Mouse (Mus musculus): ENCODE results near the gene Usp6nl. TPM values are rescaled to one million over a fixed set of nuclear protein-coding genes. Genes with fewer than 3 reads are reported as not detected.

The Usp6nl gene
- polyA plus RNA-seq, 1 experiment from 2014 or later = 9.1 TPM

DNA sequence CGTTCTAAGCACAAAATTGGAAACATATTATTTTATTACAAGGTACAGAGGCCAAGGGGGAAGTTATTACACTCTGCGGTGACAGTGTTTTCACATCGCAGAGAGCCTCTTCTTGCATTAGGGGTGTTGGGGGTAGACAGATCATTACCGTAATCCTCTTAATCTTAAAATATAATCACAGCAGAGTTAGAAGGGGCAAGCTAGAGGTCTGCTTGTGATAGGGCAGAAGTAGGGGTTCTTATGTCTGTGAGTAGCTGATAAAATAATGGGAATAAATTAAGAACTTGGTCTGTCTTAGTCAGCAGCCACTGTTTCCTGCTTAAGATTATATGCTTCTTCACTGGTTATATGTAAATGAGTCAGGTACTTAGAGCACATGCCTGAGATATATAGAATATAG is 30.6 kb downstream of the Usp6nl start:
- WGBS = 51% methylated on average over 4 of the region's 4 CpGs
- Histone ChIP-seq H3K36me3 (no peaks in the 10 kb centered on the region), H3K4me2 (peak overlapping the region; percentile 45), H3K9me3 (no peaks in the 10 kb centered on the region), H3K27me3 (replicated peaks) (no peaks in the 10 kb centered on the region), H3K4me3 (replicated peaks) (no peak overlapping the region), H3K4me1 (peaks cover 14% of the 10 kb centered on the region), H3K27ac (no peak overlapping the region), H3K9ac (no peak overlapping the region)
- no peak for ATAC-seq (ENCODE audit: insufficient read depth, low FRiP score, low read depth)

DNA sequence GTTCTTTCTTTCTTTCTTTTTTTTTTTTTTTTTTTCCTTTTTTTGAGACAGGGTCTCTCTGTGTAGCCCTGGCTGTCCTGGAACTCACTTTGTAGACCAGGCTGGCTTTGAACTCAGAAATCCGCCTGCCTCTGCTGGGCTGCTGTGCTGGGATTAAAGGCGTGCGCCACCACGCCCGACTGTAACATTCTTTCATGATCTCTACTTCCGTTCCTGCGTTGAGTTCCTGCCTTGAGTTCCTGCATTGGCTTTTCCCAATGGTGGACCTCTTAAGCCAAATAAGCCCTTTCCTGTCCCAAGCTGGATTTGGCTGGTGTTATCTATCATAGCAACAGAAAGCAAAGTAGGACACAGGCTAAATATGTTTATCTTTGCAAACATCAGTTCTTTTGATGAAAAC is 34.8 kb downstream of the Usp6nl start:
- Histone ChIP-seq H3K4me3 (replicated peaks) (no peak overlapping the region), H3K9me3 (no peaks in the 10 kb centered on the region), H3K4me2 (no peak overlapping the region), H3K27me3 (replicated peaks) (no peaks in the 10 kb centered on the region), H3K9ac (no peak overlapping the region), H3K4me1 (peaks cover 14% of the 10 kb centered on the region), H3K27ac (no peak overlapping the region), H3K36me3 (no peaks in the 10 kb centered on the region)
- ATAC-seq (ENCODE audit: insufficient read depth, low FRiP score, low read depth) = no peak
- 97% methylated on average over 7 of the region's 7 CpGs for WGBS

GRCm38 (mm10) chr2:6359645-6360044 is 37.2 kb downstream of the Usp6nl start:
- H3K27ac ChIP-seq = 0 out of 2 replicates have a peak overlapping the region, but pooled peaks have one; percentile 1
- WGBS = 48% methylated on average over 9 of the region's 9 CpGs
- no peaks in the 10 kb centered on the region for H3K27me3 ChIP-seq (replicated peaks)
- no peak overlapping the region for H3K4me2 ChIP-seq
- peak; percentile 29; the same call in 1 of the 2 replicates for ATAC-seq (ENCODE audit: insufficient read depth, low FRiP score, low read depth)
- H3K36me3 ChIP-seq = no peaks in the 10 kb centered on the region
- no peak overlapping the region for H3K9ac ChIP-seq
- H3K9me3 ChIP-seq = no peaks in the 10 kb centered on the region
- H3K4me1 ChIP-seq = peaks cover 11% of the 10 kb centered on the region; the same call in 1 of the 2 replicates
- H3K4me3 ChIP-seq (replicated peaks) = no peak overlapping the region

DNA sequence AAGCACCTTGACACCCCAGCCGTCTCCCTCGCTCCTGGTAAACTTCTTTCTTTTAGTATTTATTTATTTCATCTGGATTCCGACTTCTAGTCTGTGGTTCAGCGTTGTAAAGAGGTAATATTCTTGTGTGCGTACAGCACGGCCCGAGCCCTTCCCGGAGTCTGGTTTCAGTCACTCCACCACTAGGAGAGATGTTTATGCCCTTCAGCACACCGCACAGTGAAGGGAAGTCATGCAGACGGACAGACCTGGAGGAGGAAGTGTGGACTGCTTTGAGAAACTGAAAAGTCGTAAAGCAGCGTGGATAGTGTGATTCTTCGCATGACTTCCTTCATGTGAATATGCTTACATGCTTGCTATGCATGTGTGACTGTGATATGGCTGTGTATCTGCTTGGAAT is 40.7 kb downstream of the Usp6nl start:
- H3K27ac ChIP-seq = peak overlapping the region; percentile 28; the same call in 1 of the 2 replicates
- H3K4me3 ChIP-seq (replicated peaks) = no peak overlapping the region
- H3K4me2 ChIP-seq = no peak overlapping the region; the same call in 1 of the 2 replicates
- 36% methylated on average over 13 of the region's 13 CpGs for WGBS
- H3K9me3 ChIP-seq = no peaks in the 10 kb centered on the region
- no peaks in the 10 kb centered on the region for H3K27me3 ChIP-seq (replicated peaks)
- H3K4me1 ChIP-seq = peaks cover 17% of the 10 kb centered on the region; the same call in 1 of the 2 replicates
- no peak for ATAC-seq (ENCODE audit: insufficient read depth, low FRiP score, low read depth)
- no peak overlapping the region for H3K9ac ChIP-seq
- no peaks in the 10 kb centered on the region for H3K36me3 ChIP-seq

- Histone ChIP-seq H3K27me3 (replicated peaks) (no peaks in the 10 kb centered on the region), H3K9me3 (no peaks in the 10 kb centered on the region), H3K4me3 (replicated peaks) (no peak overlapping the region), H3K4me2 (no peak overlapping the region), H3K27ac (no peak overlapping the region), H3K36me3 (no peaks in the 10 kb centered on the region), H3K9ac (no peak overlapping the region), H3K4me1 (peaks cover 20% of the 10 kb centered on the region; the same call in 1 of the 2 replicates)
- no peak for ATAC-seq (ENCODE audit: insufficient read depth, low FRiP score, low read depth)
- 81% methylated on average over 7 of the region's 7 CpGs for WGBS
These were observed 41.5 kb downstream of the Usp6nl start for GRCm38 (mm10) chr2:6363922-6364321.

DNA sequence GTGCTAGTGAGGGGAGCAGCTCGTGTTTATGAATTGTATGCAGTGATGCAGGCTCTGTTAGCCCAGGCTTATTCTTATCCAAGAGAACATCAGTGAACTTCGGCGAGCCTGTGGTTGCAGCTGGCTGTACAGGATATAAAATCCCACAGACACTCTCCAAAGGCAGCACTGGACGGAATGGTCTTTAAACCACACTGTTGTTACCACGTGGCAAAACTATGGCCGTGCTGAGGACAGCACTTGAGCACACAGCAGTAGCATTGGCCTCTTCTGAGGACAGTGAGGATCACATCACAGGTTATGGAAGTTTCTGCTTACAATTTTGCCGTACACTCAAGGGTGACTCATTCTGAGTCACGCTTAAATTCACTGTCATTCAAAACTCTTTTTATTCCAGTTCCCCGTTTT is 44.1 kb downstream of the Usp6nl start:
- Histone ChIP-seq H3K27ac (peak overlapping the region; percentile 17; the same call in 1 of the 2 replicates), H3K4me2 (no peak overlapping the region), H3K9me3 (no peaks in the 10 kb centered on the region), H3K36me3 (no peaks in the 10 kb centered on the region), H3K4me3 (replicated peaks) (no peak overlapping the region), H3K9ac (no peak overlapping the region), H3K4me1 (peaks cover 14% of the 10 kb centered on the region; the same call in 1 of the 2 replicates), H3K27me3 (replicated peaks) (no peaks in the 10 kb centered on the region)
- peak; percentile 24; the same call in 1 of the 2 replicates for ATAC-seq (ENCODE audit: insufficient read depth, low FRiP score, low read depth)
- WGBS = 54% methylated on average over 9 of the region's 9 CpGs

- 60% methylated on average over 6 of the region's 6 CpGs for WGBS
- Histone ChIP-seq H3K4me1 (peaks cover 14% of the 10 kb centered on the region; the same call in 1 of the 2 replicates), H3K27me3 (replicated peaks) (no peaks in the 10 kb centered on the region), H3K9me3 (no peaks in the 10 kb centered on the region), H3K4me3 (replicated peaks) (no peak overlapping the region), H3K9ac (no peak overlapping the region), H3K4me2 (no peak overlapping the region), H3K27ac (peak overlapping the region; percentile 40; the same call in 1 of the 2 replicates), H3K36me3 (no peaks in the 10 kb centered on the region)
- 0 out of 2 replicates have a peak, but pooled peaks have one; percentile 24 for ATAC-seq (ENCODE audit: insufficient read depth, low FRiP score, low read depth)
These were observed 44.5 kb downstream of the Usp6nl start for GRCm38 (mm10) chr2:6366973-6367372.

- Histone ChIP-seq H3K36me3 (no peaks in the 10 kb centered on the region), H3K9me3 (no peaks in the 10 kb centered on the region), H3K4me3 (replicated peaks) (no peak overlapping the region), H3K4me1 (peaks cover 14% of the 10 kb centered on the region; the same call in 1 of the 2 replicates), H3K27me3 (replicated peaks) (no peaks in the 10 kb centered on the region), H3K9ac (no peak overlapping the region), H3K4me2 (no peak overlapping the region), H3K27ac (peak overlapping the region; percentile 40)
- 81% methylated on average over 6 of the region's 6 CpGs for WGBS
- no peak for ATAC-seq (ENCODE audit: insufficient read depth, low FRiP score, low read depth)
These were observed 45.0 kb downstream of the Usp6nl start for GRCm38 (mm10) chr2:6367497-6367896.

DNA sequence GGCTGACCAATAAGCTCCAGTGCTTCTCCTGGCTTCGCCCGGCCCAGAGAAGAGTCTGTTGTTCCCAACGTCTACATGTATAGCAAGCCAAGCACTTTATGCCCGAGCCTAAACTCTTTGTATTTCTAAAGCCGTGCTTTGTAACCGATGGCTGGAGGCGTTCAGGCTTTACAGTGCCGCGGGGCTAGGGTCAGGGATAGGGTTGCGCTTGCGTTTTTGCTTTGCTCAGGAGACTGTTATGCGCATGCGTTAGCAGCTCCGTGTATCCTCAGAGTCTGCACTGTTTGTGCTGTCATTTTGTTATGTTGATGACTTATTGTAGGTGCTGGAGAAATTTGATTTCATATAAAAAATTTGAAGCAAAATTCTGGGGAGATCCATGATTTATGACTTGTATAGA is 51.7 kb downstream of the Usp6nl start:
- H3K9ac ChIP-seq = no peak overlapping the region
- H3K27me3 ChIP-seq (replicated peaks) = no peaks in the 10 kb centered on the region
- no peak for ATAC-seq (ENCODE audit: insufficient read depth, low FRiP score, low read depth)
- peaks cover 13% of the 10 kb centered on the region; the same call in 1 of the 2 replicates for H3K4me1 ChIP-seq
- no peaks in the 10 kb centered on the region for H3K9me3 ChIP-seq
- WGBS = 85% methylated on average over 14 of the region's 14 CpGs
- H3K27ac ChIP-seq = no peak overlapping the region
- no peak overlapping the region for H3K4me3 ChIP-seq (replicated peaks)
- no peak overlapping the region for H3K4me2 ChIP-seq
- H3K36me3 ChIP-seq = no peaks in the 10 kb centered on the region

DNA sequence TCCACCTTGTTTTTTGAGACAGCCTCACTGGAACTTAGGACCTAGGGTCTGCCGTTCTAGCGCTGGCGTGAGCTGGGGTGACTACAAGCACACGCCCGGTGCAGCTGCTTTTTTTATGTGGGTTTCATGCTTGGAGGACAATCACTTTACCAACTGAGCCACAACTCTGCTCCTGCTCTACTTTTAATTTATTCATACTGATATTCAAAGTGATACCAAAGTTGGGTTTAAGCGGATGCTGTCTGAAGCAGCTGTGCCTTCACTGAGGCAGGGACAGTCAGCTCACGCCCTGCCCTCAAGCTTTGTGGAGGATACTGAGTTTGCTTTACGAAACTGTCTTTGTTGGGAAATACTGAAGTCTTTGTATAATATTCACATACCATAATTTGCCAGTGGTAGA is 53.6 kb downstream of the Usp6nl start:
- H3K4me3 ChIP-seq (replicated peaks) = no peak overlapping the region
- no peaks in the 10 kb centered on the region for H3K27me3 ChIP-seq (replicated peaks)
- H3K27ac ChIP-seq = no peak overlapping the region
- no peaks in the 10 kb centered on the region for H3K36me3 ChIP-seq
- no peak for ATAC-seq (ENCODE audit: insufficient read depth, low FRiP score, low read depth)
- H3K9me3 ChIP-seq = no peaks in the 10 kb centered on the region
- H3K4me2 ChIP-seq = no peak overlapping the region
- peaks cover 27% of the 10 kb centered on the region for H3K4me1 ChIP-seq
- WGBS = 80% methylated on average over 8 of the region's 8 CpGs
- no peak overlapping the region for H3K9ac ChIP-seq

DNA sequence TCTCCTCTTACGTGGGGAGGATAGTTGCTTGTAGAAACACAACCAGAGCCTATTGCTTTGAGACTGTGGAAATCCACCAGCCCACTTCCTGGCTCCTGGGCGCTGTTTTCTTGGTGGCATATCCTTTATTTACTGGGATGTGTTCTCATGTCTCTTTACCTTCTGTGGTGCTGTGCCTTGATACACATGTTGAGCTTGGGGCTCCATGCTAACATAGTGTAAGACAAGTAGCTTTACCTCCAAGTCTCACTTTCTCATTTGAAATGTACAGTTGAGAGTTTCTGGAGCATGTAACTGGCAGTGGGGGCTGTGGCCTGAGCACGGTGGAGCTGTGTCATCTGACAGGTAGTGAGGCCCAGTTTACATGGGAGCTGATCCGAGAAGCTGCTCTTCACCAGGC is 54.5 kb downstream of the Usp6nl start:
- no peak overlapping the region for H3K27ac ChIP-seq
- WGBS = 65% methylated on average over 4 of the region's 4 CpGs
- no peak overlapping the region for H3K4me3 ChIP-seq (replicated peaks)

DNA sequence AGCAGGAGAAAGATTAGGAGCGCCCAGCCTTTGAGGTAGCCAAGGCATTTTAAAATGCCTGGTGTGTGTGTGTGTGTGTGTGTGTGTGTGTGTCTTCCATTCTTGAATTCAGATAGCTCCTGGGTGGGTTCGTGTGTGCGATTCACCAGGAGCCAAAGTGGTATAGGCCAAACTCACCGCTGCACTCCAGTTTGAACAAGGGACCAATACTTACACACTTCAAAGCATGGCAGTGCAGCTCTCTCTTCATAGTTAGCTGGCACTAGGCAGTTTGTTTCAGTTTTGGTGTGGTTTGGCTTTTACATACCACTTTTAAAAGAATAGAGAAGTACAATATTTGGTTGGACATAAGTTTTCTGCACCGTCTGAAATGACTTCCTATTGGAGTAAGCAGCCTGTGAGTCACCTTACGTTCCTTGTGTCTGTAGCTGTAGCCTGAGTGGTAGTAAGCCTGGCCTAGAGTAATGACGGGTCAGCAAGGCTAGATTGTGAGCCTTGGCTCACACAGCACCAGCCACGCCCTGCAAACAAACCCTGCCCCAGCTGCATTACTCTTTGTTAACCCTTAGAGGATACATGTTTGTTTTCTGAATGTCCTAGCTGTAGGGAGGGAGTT is 56.2 kb downstream of the Usp6nl start:
- 49% methylated on average over 8 of the region's 8 CpGs for WGBS
- Histone ChIP-seq H3K36me3 (no peaks in the 10 kb centered on the region), H3K9ac (no peak overlapping the region), H3K9me3 (no peaks in the 10 kb centered on the region), H3K4me3 (replicated peaks) (no peak overlapping the region), H3K4me2 (no peak overlapping the region), H3K27ac (peak overlapping the region; percentile 65), H3K27me3 (replicated peaks) (no peaks in the 10 kb centered on the region), H3K4me1 (peaks cover 27% of the 10 kb centered on the region)
- ATAC-seq (ENCODE audit: insufficient read depth, low FRiP score, low read depth) = peak; percentile 79; the same call in 1 of the 2 replicates

More for the DNA sequence above, 54.5 kb downstream of the Usp6nl start:
- no peak for ATAC-seq (ENCODE audit: insufficient read depth, low FRiP score, low read depth)
- Histone ChIP-seq H3K4me2 (no peak overlapping the region), H3K27me3 (replicated peaks) (no peaks in the 10 kb centered on the region), H3K9me3 (no peaks in the 10 kb centered on the region), H3K9ac (no peak overlapping the region), H3K36me3 (no peaks in the 10 kb centered on the region), H3K4me1 (peaks cover 27% of the 10 kb centered on the region)

Data from stomach, embryonic 15.5 days (tissue).